In the genomic region with DNA sequence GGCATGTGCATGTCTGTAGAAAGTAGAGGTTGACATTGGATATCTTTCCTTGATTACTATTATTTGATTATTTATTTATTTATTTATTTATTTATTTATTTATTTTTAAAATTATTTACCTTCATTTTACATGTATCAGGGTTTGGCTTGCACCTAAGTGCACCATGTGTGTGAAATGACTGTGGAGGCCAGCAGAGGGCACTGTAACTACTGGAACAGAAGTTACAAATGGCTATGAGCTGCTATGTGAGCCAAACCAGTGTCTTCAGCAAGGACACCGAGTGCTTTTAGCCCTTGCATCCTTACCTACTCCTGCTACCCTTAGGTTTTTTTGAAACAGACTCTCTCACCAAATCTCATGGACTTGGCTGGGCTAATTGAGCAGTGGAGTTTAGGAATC, we compare ENCODE assay signal across 8 mouse cellular contexts.
DNase-seq lines count a peak whose midpoint lies in the region; ATAC-seq lines count a peak whose summit lies in the region.

No protein-coding gene starts in this region.

- 97% methylated on average over 1 of the region's 1 CpGs for WGBS in forebrain, embryonic 13.5 days
- 100% methylated on average over 1 of the region's 1 CpGs for WGBS in forebrain, embryonic 15.5 days
- 86% methylated on average over 1 of the region's 1 CpGs for WGBS in midbrain, embryonic 11.5 days

- no peak overlapping the region for H3K4me2 ChIP-seq in forebrain, embryonic 13.5 days
- H3K4me2 ChIP-seq in forebrain, embryonic 15.5 days (replicated peaks), result no peak overlapping the region
- H3K4me2 ChIP-seq in midbrain, embryonic 11.5 days, result no peak overlapping the region

- no peak overlapping the region for H3K4me3 ChIP-seq in forebrain, embryonic 13.5 days
- no peak overlapping the region for H3K4me3 ChIP-seq in forebrain, embryonic 15.5 days
- no peak overlapping the region for H3K4me3 ChIP-seq in midbrain, embryonic 11.5 days (ENCODE audit: low read depth, low read length)

- H3K27ac ChIP-seq in forebrain, embryonic 13.5 days, result no peak overlapping the region
- no peak overlapping the region for H3K27ac ChIP-seq in forebrain, embryonic 15.5 days (replicated peaks)
- H3K27ac ChIP-seq in midbrain, embryonic 11.5 days (ENCODE audit: low read depth, low read length), result no peak overlapping the region

- peak; percentile 22 for DNase-seq in right cerebral cortex, postnatal 14 days
- no peak for DNase-seq in right cerebral cortex, adult 2 months (ENCODE audit: low spot score in 2 of 2)
- DNase-seq in kidney, adult 9 months, result peak; percentile 14
- peak; percentile 3 to 9 for DNase-seq in thymus, postnatal 36 days
- no peak for DNase-seq in midbrain, embryonic 11.5 days (ENCODE audit: low spot score, missing footprints)
- DNase-seq in T-cell, adult 2 months (ENCODE audit: low spot score), result no peak

- peak; percentile 33; the same call in 1 of the 2 replicates for ATAC-seq in forebrain, embryonic 13.5 days
- no peak for ATAC-seq in forebrain, embryonic 15.5 days (replicated peaks)
- ATAC-seq in midbrain, embryonic 11.5 days (ENCODE audit: low FRiP score), result no peak

- peaks cover 24% of the 10 kb centered on the region for H3K4me1 ChIP-seq in forebrain, embryonic 13.5 days
- peaks cover 14% of the 10 kb centered on the region for H3K4me1 ChIP-seq in forebrain, embryonic 15.5 days
- H3K4me1 ChIP-seq in midbrain, embryonic 11.5 days (ENCODE audit: control insufficient read depth, insufficient read depth, low read length), result peaks cover 12% of the 10 kb centered on the region

- peaks cover 8% of the 10 kb centered on the region; the same call in 1 of the 2 replicates for H3K36me3 ChIP-seq in forebrain, embryonic 13.5 days (ENCODE audit: poor library complexity, severe bottlenecking)
- H3K36me3 ChIP-seq in forebrain, embryonic 15.5 days, result no peaks in the 10 kb centered on the region
- peaks cover 10% of the 10 kb centered on the region; the same call in 1 of the 2 replicates for H3K36me3 ChIP-seq in midbrain, embryonic 11.5 days (ENCODE audit: control insufficient read depth, insufficient read depth, low read length)

- H3K9ac ChIP-seq in forebrain, embryonic 13.5 days, result no peak overlapping the region
- no peak overlapping the region for H3K9ac ChIP-seq in forebrain, embryonic 15.5 days (replicated peaks)
- H3K9ac ChIP-seq in midbrain, embryonic 11.5 days (ENCODE audit: low read length), result no peak overlapping the region

- H3K27me3 ChIP-seq in forebrain, embryonic 13.5 days, result no peaks in the 10 kb centered on the region
- H3K27me3 ChIP-seq in forebrain, embryonic 15.5 days, result no peaks in the 10 kb centered on the region
- H3K27me3 ChIP-seq in midbrain, embryonic 11.5 days (ENCODE audit: control insufficient read depth, insufficient read depth, low read length), result no peaks in the 10 kb centered on the region

- peaks cover 3% of the 10 kb centered on the region; the same call in 1 of the 2 replicates for H3K9me3 ChIP-seq in forebrain, embryonic 13.5 days (replicated peaks)
- H3K9me3 ChIP-seq in forebrain, embryonic 15.5 days, result no peaks in the 10 kb centered on the region
- no peaks in the 10 kb centered on the region for H3K9me3 ChIP-seq in midbrain, embryonic 11.5 days (ENCODE audit: control insufficient read depth, low read length)

Comparison
In these comparisons a context has a peak if more than half of its experiments do, and no peak if none do; other contexts are left out.
1. DNase-seq: peak in right cerebral cortex, postnatal 14 days (single experiment), kidney, adult 9 months (single experiment) and thymus, postnatal 36 days (2 of 2); none in right cerebral cortex, adult 2 months (0 of 2), midbrain, embryonic 11.5 days (single experiment) and T-cell, adult 2 months (single experiment).